Mouse (Mus musculus): ENCODE measurements around the gene Pld6.

Gene Pld6

DNA sequence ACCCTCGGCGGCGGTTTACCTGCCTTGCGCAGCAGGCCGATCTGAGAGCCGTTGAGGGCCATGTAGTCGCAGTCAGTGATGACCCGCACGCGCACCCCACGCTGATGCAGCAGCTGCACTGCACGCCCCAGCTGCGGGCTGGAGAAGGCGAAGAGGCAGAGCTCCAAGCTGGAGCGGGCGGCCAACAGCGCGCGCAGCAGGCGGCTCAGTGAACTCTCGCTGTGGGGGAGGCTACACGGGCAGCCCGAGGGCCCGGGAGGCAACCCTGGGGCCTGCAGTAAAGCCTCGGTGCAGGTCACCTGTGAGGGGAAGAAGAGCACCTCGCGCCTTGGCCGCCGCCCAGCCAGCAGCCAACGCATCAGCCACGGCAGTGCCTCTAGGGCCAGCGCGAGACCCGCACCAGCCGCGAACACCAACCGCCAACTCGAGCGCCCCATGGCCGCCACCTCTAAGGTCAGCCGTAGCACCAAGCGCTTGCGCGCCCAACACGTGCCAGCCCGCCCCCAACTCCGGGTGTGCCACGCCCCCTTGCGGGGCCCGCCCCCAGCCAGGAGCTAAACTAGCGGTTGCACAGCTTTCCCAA, at the start of gene Pld6:
Pld6 (minus strand) TSS at position 447 of the 583 bp plus-strand sequence.
- no peak for DNase-seq (ENCODE audit: low read depth in 1 of 2, low spot score in 2 of 2)

DNA sequence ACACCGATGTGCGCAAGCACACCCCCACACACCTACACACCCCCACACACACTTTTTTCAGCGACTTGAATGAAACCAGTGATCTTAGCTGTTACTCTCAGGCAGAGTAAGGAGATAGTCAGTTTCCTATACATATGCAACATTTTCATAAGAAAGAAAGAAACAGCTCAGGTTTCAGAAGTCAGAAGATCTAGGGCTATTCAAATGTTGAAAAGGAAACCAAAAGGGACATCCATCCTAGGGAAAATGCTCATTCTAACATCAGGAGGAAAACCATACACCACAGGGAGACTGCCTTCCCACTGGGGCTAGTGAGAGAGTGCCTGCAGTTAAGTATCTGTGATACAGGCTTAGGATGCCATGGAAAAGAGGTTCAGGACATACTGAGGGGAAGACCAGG, 34.2 kb upstream of the Pld6 start:
- DNase-seq (ENCODE audit: low read depth in 1 of 2, low spot score in 2 of 2), result no peak

DNA sequence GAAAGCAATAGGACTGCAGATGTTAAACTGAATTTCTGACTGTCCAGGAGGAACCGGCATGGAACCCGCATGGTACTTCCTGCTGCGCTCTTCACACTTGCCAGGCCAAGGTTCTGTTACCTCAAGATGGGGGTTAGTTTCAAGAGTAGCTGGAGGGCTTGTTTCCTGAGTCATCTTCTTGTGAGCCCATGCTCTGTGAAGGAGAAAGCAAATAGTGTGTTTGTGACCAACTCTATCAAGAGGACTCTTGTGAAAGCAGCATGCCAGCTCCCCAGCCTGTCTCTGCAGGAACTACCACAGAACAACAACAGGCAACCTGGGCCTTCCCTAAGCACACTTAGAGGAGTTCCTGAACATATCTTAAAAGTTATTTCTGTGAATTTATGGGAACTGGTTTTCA, 30.5 kb upstream of the Pld6 start:
- no peak for DNase-seq (ENCODE audit: low read depth in 1 of 2, low spot score in 2 of 2)

DNA sequence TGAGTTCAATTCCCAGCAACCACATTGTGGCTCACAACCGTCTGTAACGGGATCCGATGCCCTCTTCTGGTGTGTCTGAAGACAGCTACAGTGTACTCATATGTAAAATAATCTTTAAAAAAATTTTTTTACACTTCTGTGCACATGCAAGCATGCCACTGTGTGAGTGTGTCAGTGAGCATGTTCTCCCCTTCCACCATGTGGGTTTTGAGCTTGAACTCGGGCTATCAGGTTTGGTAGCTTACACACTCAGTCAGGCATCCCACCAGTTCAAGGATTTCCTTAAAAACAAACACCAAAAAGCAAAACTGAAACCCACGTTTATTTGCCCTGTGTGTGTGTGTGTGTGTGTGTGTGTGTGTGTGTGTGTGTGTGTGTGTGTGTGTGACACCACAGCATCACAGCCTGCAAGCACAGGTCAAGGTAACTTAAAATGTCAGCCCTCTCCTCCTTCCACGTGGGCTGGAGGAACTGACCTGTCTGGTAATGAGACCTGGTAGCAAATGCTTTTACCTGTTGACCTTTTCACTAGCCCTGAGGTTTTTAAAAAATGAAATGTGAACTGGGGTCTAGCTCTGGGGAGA, 28.1 kb upstream of the Pld6 start:
- no peak for DNase-seq (ENCODE audit: low read depth in 1 of 2, low spot score in 2 of 2)

DNA sequence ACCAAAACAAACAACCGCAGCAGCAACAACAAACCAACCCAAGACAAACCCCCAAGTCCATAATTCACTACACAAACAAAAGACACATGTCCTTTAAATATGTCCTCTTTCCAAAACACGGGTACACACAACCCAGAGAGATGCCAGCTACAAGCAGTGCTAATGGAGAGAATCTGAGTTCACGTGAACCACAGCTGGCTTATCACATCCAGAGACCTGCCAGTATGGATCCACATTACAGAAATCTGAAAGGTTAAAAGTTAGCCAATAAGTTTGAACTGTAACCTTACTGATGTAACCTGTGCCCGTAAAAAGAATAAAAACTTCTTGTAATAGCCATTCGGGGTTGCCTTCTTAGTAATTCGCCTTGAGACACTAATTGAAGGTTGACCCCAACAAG, 27.5 kb upstream of the Pld6 start:
- no peak for DNase-seq (ENCODE audit: low read depth in 1 of 2, low spot score in 2 of 2)

GRCm38 (mm10) chr11:59814311-59814710, 26.9 kb upstream of the Pld6 start:
- DNase-seq (ENCODE audit: low read depth in 1 of 2, low spot score in 2 of 2), result no peak

- DNase-seq (ENCODE audit: low read depth in 1 of 2, low spot score in 2 of 2), result no peak
Measured at GRCm38 (mm10) chr11:59813276-59813675, 25.8 kb upstream of the Pld6 start.

GRCm38 (mm10) chr11:59811211-59811610, 23.8 kb upstream of the Pld6 start:
- DNase-seq (ENCODE audit: low read depth in 1 of 2, low spot score in 2 of 2), result no peak

DNA sequence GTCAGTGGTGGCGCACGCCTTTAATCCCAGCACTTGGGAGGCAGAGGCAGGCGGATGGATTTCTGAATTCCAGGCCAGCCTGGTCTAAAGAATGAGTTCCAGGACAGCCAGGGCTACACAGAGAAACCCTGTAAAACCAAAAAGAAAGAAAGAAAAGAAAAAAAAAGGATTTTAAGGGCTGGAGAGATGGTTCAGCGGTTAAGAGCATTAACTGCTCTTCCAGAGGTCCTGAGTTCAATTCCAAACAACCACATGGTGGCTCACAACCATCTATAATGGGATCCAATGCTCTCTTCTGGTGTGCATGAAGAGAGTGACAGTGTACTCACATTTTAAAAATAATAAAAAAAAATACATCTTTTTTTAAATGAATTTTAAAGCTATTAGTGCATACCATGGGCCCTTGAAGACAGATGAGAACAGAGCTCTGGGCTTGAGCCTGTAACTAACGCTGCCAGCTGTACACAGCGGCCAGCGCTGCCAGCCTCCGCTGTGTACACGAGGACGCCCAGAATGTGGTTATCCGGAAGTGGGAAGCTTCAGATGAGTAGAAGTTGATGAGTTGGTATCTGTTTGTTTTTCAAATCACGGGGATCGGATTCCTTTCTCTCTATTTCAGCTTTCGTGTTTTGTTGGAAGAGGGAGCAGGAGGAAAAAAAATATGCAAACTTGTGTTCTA, 23.2 kb upstream of the Pld6 start:
- no peak for DNase-seq (ENCODE audit: low read depth in 1 of 2, low spot score in 2 of 2)

GRCm38 (mm10) chr11:59809670-59810474, 22.4 kb upstream of the Pld6 start, which contains the start of gene Flcn:
Gene Flcn (minus strand): TSS chr11:59810016.
- peak; percentile 68 to 86 for DNase-seq (ENCODE audit: low read depth in 1 of 2, low spot score in 2 of 2)

DNA sequence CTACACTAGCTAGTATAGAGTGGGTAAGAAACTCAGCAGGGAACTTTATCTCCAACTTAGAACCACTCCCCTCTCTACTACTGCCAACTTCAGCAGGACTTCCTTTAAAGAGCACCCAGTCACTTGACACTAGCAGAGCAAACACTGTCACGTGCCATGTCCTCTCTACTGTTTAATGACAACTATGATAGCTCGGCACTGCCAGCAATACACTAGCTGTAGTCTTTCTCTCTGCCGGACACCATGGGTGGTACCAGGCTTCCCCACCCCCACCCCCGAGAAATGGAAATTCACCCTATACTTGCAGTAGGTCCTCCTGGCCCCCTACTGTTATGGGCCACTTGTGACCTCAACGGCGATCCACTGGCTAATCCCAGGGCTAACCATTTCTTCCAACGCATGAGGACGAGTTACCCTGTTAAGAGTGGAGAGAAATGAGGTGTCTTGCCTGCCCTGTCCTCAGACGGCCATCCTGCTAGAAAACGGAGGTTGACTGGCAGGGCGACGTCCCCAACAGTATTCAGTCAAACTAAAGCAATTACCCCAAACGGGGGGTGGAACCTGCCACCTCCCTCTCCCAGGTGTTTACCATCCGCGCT, 21.7 kb upstream of the Pld6 start:
- no peak for DNase-seq (ENCODE audit: low read depth in 1 of 2, low spot score in 2 of 2)

- DNase-seq (ENCODE audit: low read depth in 1 of 2, low spot score in 2 of 2), result no peak
Measured at GRCm38 (mm10) chr11:59808170-59808960, 20.9 kb upstream of the Pld6 start.

- DNase-seq (ENCODE audit: low read depth in 1 of 2, low spot score in 2 of 2), result no peak
Measured at GRCm38 (mm10) chr11:59805656-59806055, 18.2 kb upstream of the Pld6 start.

DNA sequence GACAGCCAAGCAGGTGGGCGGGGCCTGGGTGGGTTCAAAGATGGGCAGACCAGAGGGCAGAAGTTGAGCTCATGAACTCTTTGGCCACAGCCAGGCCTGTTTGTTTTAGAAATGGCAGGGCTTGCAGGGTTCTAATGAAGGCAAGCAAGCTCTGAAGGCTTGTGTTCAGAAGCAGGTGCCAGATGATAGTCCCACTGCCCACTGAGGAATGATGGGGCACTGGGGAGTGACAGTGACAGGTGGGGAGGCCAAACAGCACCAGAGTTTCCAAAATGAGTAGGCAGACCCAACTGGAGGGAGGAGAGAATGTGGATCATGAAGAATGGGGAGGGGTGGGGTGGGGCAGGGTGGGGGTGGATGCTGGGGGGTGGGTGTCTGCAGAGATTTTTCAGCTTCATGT, 17.8 kb upstream of the Pld6 start:
- DNase-seq (ENCODE audit: low read depth in 1 of 2, low spot score in 2 of 2), result no peak

DNA sequence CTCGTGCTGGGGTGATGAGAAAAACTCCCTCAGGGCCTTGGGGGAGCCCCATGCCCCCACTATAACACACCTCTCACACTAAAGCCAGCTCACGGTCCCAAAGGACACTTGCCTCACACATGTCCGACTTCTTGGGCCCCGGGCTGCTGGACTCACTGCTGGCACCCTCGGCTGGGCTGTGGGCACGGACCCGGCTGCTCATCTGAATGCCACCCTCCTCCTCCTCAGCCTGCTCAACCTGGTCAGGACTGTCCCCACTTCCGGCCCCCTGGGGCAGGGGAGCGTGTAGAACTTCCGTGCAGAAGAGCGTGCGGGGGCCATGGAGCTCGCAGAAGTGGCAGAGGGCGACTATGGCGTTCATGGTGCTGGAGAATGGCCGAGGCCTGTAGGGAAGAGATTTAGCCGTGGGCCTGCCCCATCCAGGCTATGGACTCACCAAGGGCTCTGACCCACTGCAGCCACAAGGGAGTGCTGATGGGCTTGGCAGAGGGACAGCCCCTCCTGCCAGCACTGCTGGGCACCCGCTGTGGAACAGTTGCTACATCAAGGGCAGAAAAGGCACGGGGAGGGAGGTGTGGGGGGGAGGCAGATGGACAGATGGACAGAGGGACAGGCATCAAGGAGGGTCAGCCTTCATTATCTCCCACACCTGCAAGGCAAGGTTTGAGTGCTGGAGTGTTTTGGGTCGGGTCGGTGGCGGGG, 17.1 kb upstream of the Pld6 start:
- DNase-seq (ENCODE audit: low read depth in 1 of 2, low spot score in 2 of 2), result no peak

DNA sequence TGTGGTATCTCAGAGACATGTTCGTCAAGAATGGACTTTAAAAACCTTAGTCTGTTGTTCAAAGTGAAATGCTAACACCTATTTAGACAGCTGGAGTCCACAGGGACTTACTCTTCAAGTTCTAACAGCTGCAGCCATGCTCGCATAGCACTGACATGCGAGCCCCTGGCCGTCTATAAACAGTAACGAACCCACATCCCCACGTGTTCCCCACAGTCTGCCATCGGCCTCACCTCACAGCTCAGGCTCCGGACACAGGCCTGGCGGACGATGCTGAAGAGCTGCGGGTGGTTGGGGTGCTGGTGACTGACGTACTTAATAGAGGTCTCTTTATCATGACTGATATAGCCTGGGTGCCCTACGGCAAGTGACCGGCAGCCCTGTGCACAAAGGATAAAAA, 16.1 kb upstream of the Pld6 start:
- DNase-seq (ENCODE audit: low read depth in 1 of 2, low spot score in 2 of 2), result no peak

- DNase-seq (ENCODE audit: low read depth in 1 of 2, low spot score in 2 of 2), result no peak
Measured at GRCm38 (mm10) chr11:59801881-59802280, 14.4 kb upstream of the Pld6 start.

GRCm38 (mm10) chr11:59800412-59800811, 13.0 kb upstream of the Pld6 start:
- DNase-seq (ENCODE audit: low read depth in 1 of 2, low spot score in 2 of 2), result no peak

- no peak for DNase-seq (ENCODE audit: low read depth in 1 of 2, low spot score in 2 of 2)
Measured at GRCm38 (mm10) chr11:59793390-59793789, 5.9 kb upstream of the Pld6 start.

DNA sequence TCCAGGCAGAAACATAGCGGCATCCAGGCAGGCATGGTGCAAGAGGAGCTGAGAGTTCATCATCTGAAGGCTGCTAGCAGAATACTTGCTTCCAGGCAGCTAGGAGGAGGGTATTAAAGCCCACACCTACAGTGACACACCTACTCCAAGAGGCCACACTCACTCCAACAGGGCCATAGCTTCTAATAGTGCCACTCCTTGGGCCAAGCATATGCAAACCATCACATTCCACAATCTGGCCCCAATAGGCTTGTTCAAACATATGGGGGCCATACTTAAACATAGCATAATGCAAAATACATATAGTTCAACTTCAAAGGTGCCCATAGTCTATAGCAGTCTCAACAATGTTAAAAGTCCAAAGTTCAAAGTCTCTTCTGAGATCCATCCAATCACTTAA, 1.9 kb upstream of the Pld6 start:
- no peak for DNase-seq (ENCODE audit: low read depth in 1 of 2, low spot score in 2 of 2)

Measured in monocyte, adult 2 months (primary cell).